ENCODE assay signal across 33 mouse cellular contexts in the genomic region with DNA sequence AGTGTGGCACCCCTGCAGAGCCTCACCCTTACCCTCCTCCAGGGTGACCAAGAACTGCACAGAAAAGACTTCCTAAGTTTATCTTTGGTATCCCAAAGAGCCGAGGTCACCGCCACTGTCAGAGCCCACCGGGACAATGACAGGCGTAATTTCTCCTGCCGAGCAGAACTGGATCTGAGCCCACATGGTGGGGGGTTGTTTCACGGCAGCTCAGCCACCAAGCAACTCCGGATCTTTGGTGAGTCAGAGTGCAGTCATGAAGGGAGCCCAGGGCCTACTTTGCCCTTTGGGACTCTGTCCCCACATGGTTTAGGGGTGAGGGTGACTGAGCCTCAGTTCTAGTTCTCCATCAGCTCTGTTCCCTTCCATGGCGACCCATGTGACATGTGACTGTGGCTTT. TPM values are rescaled to one million over a fixed set of nuclear protein-coding genes. Genes with fewer than 3 reads are reported as not detected.
DNase-seq lines count a peak whose midpoint lies in the region; TF ChIP-seq lines count a peak whose summit lies in the region.
"Had no signal": no experiment of that assay in that cellular context is flagged by ENCODE, and none has a peak within 500 bp of the region (broad histone marks: within the 10 kb centered on the region; RNA-seq: fewer than 3 reads in every experiment).

No protein-coding gene starts in this region.

- no peak overlapping the region for H3K4me3 ChIP-seq in gastrocnemius, adult 2 months
- no peak overlapping the region for H3K4me3 ChIP-seq in C2C12 (ENCODE audit: insufficient read depth, poor library complexity, severe bottlenecking)
- H3K4me3 ChIP-seq: embryonic facial prominence, embryonic 12.5 days; embryonic facial prominence, embryonic 15.5 days; heart, adult 2 months; heart, embryonic 10.5 days; heart, embryonic 13.5 days had no signal

- TF ChIP-seq CTCF in gastrocnemius, adult 2 months (IDR thresholded peaks at IDR 0.05) = no peak
- no peak for TF ChIP-seq CTCF in C2C12 (IDR thresholded peaks at IDR 0.05; ENCODE audit: control insufficient read depth, insufficient read depth, insufficient read length)

- no peaks in the 10 kb centered on the region for H3K27me3 ChIP-seq in C2C12 (ENCODE audit: control insufficient read depth, insufficient read depth, insufficient read length)
- H3K27me3 ChIP-seq: embryonic facial prominence, embryonic 12.5 days; embryonic facial prominence, embryonic 15.5 days; Patski had no signal

- no peak overlapping the region for H3K27ac ChIP-seq in gastrocnemius, adult 2 months
- H3K27ac ChIP-seq: embryonic facial prominence, embryonic 12.5 days; embryonic facial prominence, embryonic 15.5 days; heart, adult 2 months; heart, embryonic 10.5 days; heart, embryonic 13.5 days; hindbrain, embryonic 14.5 days; hindbrain, postnatal 0 days had no signal

- no peaks in the 10 kb centered on the region for H3K79me2 ChIP-seq in C2C12 (ENCODE audit: control insufficient read depth, insufficient read depth)

- DNase-seq in adrenal gland, postnatal 36 days = peak; percentile 36 to 40
- DNase-seq in adrenal gland, postnatal 10 days = no peak
- peak; percentile 58 for DNase-seq in cerebellum, adult 9-11 months
- no peak for DNase-seq in cerebellum, adult 11 months
- peak; percentile 10 for DNase-seq in gastrocnemius, adult 2 months
- no peak for DNase-seq in gastrocnemius, adult 8-10 months (ENCODE audit: low spot score in 2 of 2)
- no peak for DNase-seq in layer of hippocampus, adult 8-10 months (ENCODE audit: low spot score in 2 of 2)
- DNase-seq: forebrain, postnatal 0 days; gastrocnemius, postnatal 10 days; gastrocnemius, postnatal 36 days; heart, adult 2 months; heart, postnatal 14 days; heart, postnatal 4 days; kidney, adult 18-20 months; kidney, adult 9 months had no signal

- no peaks in the 10 kb centered on the region for H3K79me3 ChIP-seq in C2C12 (ENCODE audit: low read depth)

- intact Hi-C loops in gastrocnemius, adult 2 months (cut with DNase I) = no loop called here

- no peak overlapping the region for H3ac ChIP-seq in C2C12 (ENCODE audit: control insufficient read depth, insufficient read length, low read depth)

- H3K36me3 ChIP-seq in C2C12 (ENCODE audit: control insufficient read depth, insufficient read depth) = no peaks in the 10 kb centered on the region
- H3K36me3 ChIP-seq: embryonic facial prominence, embryonic 12.5 days; embryonic facial prominence, embryonic 15.5 days; G1E; heart, embryonic 10.5 days; heart, embryonic 13.5 days had no signal

TF ChIP-seq in C2C12, 6 proteins besides CTCF, POLR2A, EP300 and RAD21:
- TF ChIP-seq FOSL1 (IDR thresholded peaks at IDR 0.05; ENCODE audit: insufficient read depth, low read length, poor library complexity, severe bottlenecking) (peak; percentile 8), MYOD1 (IDR thresholded peaks at IDR 0.05; ENCODE audit: control insufficient read depth, insufficient read length, low read depth) (no peak), USF1 (IDR thresholded peaks at IDR 0.05; ENCODE audit: low read depth) (peak; percentile 3), MYOG (IDR thresholded peaks at IDR 0.05; ENCODE audit: control insufficient read depth, extremely low read depth, insufficient read length) (no peak), CEBPB (IDR thresholded peaks at IDR 0.05; ENCODE audit: low read depth) (no peak), MAX (IDR thresholded peaks at IDR 0.05) (peak; percentile 13)

RNA-seq across cellular contexts. Expression of a gene that starts 7.7 kb away (rescaled TPM):
- under 1 TPM; 0.23 to 0.36 TPM for total RNA-seq in adrenal gland, postnatal 36 days (2021)
- total RNA-seq in adrenal gland, postnatal 10 days (2021) = under 1 TPM; 0.15 to 0.33 TPM
- total RNA-seq in gastrocnemius, adult 2 months (2021) = under 1 TPM; 0.08 TPM
- total RNA-seq in gastrocnemius, adult 8-10 months (2022) = under 1 TPM in 3 of 4 experiments, not detected in 1; 0.07 to 0.13 (median 0.12) TPM
- polyA plus RNA-seq in C2C12 (2012; fragmentation: generic; extraction: Trizol) = 0.15 TPM
- under 1 TPM in 2 of 4 experiments, not detected in 2; 0.16 to 0.20 TPM for total RNA-seq in layer of hippocampus, adult 8-10 months (2022)
- total RNA-seq: G1E; heart, adult 2 months; heart, postnatal 4 days had no signal

RNA-seq across cellular contexts. Expression of a gene that starts 11.4 kb away (rescaled TPM):
- total RNA-seq in adrenal gland, postnatal 36 days (2021) = 10 to 100 TPM; 68.1 to 86.5 TPM
- total RNA-seq in adrenal gland, postnatal 10 days (2021) = 10 to 100 TPM; 77.9 to 83.2 TPM
- 10 to 100 TPM; 10.8 to 12.8 TPM for total RNA-seq in gastrocnemius, adult 2 months (2021)
- 10 to 100 TPM in 2 of 4 experiments, 1 to 10 TPM in 2; 8.3 to 11.5 (median 10.0) TPM for total RNA-seq in gastrocnemius, adult 8-10 months (2022)
- polyA plus RNA-seq in C2C12 (2012; fragmentation: generic; extraction: Trizol) = 49.5 TPM
- 10 to 100 TPM; 29.1 to 34.7 (median 31.2) TPM for total RNA-seq in layer of hippocampus, adult 8-10 months (2022)

RNA-seq across cellular contexts. Expression of a gene that starts 17.5 kb away (rescaled TPM):
- not detected for total RNA-seq in adrenal gland, postnatal 36 days (2021)
- total RNA-seq in adrenal gland, postnatal 10 days (2021) = not detected
- not detected for total RNA-seq in gastrocnemius, adult 2 months (2021)
- total RNA-seq in gastrocnemius, adult 8-10 months (2022) = not detected
- polyA plus RNA-seq in C2C12 (2012; fragmentation: generic; extraction: Trizol) = not detected
- 1 to 10 TPM in 1 of 4 experiments, under 1 TPM in 1, not detected in 2; 0.57 to 1.7 TPM for total RNA-seq in layer of hippocampus, adult 8-10 months (2022)
- total RNA-seq: adrenal gland, adult 18-20 months; common myeloid progenitor, adult 5-6 weeks; forebrain, postnatal 0 days; G1E; gastrocnemius, postnatal 10 days; gastrocnemius, postnatal 36 days; granulocyte monocyte progenitor cell, adult 5-6 weeks; heart, adult 2 months; heart, postnatal 14 days; heart, postnatal 4 days; hindbrain, postnatal 0 days had no signal
- polyA plus RNA-seq: embryonic facial prominence, embryonic 12.5 days; embryonic facial prominence, embryonic 15.5 days; forebrain, embryonic 11.5 days; forebrain, embryonic 14.5 days; forebrain, postnatal 0 days; G1E; heart, adult 2 months; heart, embryonic 10.5 days; heart, embryonic 13.5 days; heart, embryonic 16.5 days; hindbrain, embryonic 11.5 days; hindbrain, embryonic 14.5 days; hindbrain, postnatal 0 days; inflammation-experienced regulatory T-cells, adult 6 months; intestine, embryonic 16.5 days; Patski had no signal

RNA-seq across cellular contexts. Expression of a gene that starts 28.2 kb away (rescaled TPM):
- total RNA-seq in adrenal gland, postnatal 36 days (2021) = 100 to 1,000 TPM; 154 to 172 TPM
- total RNA-seq in adrenal gland, postnatal 10 days (2021) = 100 to 1,000 TPM; 121 to 129 TPM
- 100 to 1,000 TPM; 121 to 132 TPM for total RNA-seq in gastrocnemius, adult 2 months (2021)
- total RNA-seq in gastrocnemius, adult 8-10 months (2022) = 100 to 1,000 TPM; 125 to 150 (median 137) TPM
- 289 TPM for polyA plus RNA-seq in C2C12 (2012; fragmentation: generic; extraction: Trizol)
- 100 to 1,000 TPM; 164 to 180 (median 176) TPM for total RNA-seq in layer of hippocampus, adult 8-10 months (2022)

RNA-seq across cellular contexts. Expression of a gene that starts 28.2 kb away (rescaled TPM):
- total RNA-seq in adrenal gland, postnatal 36 days (2021) = 10 to 100 TPM; 55.2 to 66.2 TPM
- 10 to 100 TPM; 55.4 to 57.0 TPM for total RNA-seq in adrenal gland, postnatal 10 days (2021)
- 10 to 100 TPM; 21.9 to 22.3 TPM for total RNA-seq in gastrocnemius, adult 2 months (2021)
- total RNA-seq in gastrocnemius, adult 8-10 months (2022) = 10 to 100 TPM; 18.0 to 28.8 (median 21.3) TPM
- polyA plus RNA-seq in C2C12 (2012; fragmentation: generic; extraction: Trizol) = 48.7 TPM
- 10 to 100 TPM; 28.9 to 33.3 (median 32.4) TPM for total RNA-seq in layer of hippocampus, adult 8-10 months (2022)

Comparison
In these comparisons a context has a peak if more than half of its experiments do, and no peak if none do; other contexts are left out.
1. DNase-seq: peak in adrenal gland, postnatal 36 days (2 of 2), cerebellum, adult 9-11 months (single experiment) and gastrocnemius, adult 2 months (single experiment); none in adrenal gland, postnatal 10 days (single experiment), cerebellum, adult 11 months (single experiment), gastrocnemius, adult 8-10 months (0 of 2) and layer of hippocampus, adult 8-10 months (0 of 2).